In the genomic region with DNA sequence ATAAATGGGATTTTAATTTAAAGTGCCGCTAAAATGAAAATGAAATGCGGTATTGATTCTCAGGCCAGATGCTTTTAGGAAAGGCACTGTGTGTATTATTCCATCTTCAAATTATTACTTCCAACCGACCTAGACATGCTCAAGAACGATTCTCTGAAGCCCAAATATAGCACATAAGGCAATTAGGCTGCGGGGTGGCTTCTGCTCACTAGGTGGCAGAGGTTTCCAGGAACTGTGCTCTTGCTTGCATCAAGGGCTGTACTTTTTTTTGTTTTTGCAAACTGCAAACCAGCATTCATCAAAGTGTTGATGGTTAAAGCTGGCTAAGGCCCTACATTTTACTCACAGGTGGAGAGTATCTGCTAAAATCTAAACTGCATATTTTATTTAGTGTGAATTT, we compare ENCODE assay signal across 12 mouse cellular contexts.
A peak's percentile ranks its signal among the peaks of the same experiment; 100 is the strongest.
DNase-seq lines count a peak whose midpoint lies in the region; ATAC-seq and TF ChIP-seq lines count a peak whose summit lies in the region.
"Had no signal": no experiment of that assay in that cellular context is flagged by ENCODE, and none has a peak within 500 bp of the region (broad histone marks: within the 10 kb centered on the region; RNA-seq: fewer than 3 reads in every experiment).

No protein-coding gene starts in this region.

- H3K27me3 ChIP-seq in MEL (ENCODE audit: control insufficient read depth in 1 of 2, insufficient read depth in 2 of 2, low read length in 2 of 2): no peaks in the 10 kb centered on the region
- no peaks in the 10 kb centered on the region for H3K27me3 ChIP-seq in hindbrain, embryonic 16.5 days (replicated peaks; ENCODE audit: control insufficient read depth, insufficient read depth, low read length)
- H3K27me3 ChIP-seq: limb, embryonic 15.5 days had no signal

- 50% methylated on average over 5 of the region's 5 CpGs for WGBS in hindbrain, embryonic 16.5 days

- intact Hi-C loops in left cerebral cortex, adult 2 months (cut with DNase I): no loop called here
- intact Hi-C loops in left cerebral cortex, postnatal 36 days (cut with DNase I): no loop called here

- no peak for TF ChIP-seq POLR2A in MEL (IDR thresholded peaks at IDR 0.05; ENCODE audit: control insufficient read depth in 1 of 2, insufficient read depth in 1 of 2, low read depth in 1 of 2, low read length in 2 of 2, poor library complexity in 1 of 2)

- no peak overlapping the region for H3K4me3 ChIP-seq in left cerebral cortex, adult 2 months
- H3K4me3 ChIP-seq in MEL (ENCODE audit: control insufficient read depth in 1 of 2, insufficient read depth in 1 of 2, low read depth in 2 of 2, low read length in 2 of 2): no peak overlapping the region
- H3K4me3 ChIP-seq in hindbrain, embryonic 16.5 days (ENCODE audit: low read length): no peak overlapping the region
- H3K4me3 ChIP-seq: limb, embryonic 15.5 days; midbrain, embryonic 10.5 days had no signal

- DNase-seq in adrenal gland, postnatal 14 days: peak; percentile 10
- DNase-seq in adrenal gland, postnatal 36 days: no peak
- DNase-seq in left cerebral cortex, adult 2 months (ENCODE audit: extremely low spot score in 1 of 2, low spot score in 2 of 2): peak in 1 of 2 experiments; percentile 20
- no peak for DNase-seq in left cerebral cortex, postnatal 36 days (ENCODE audit: low spot score in 2 of 2)
- peak; percentile 18 for DNase-seq in MEL (ENCODE audit: low read depth, low spot score)
- DNase-seq in gastrocnemius, postnatal 25 days: no peak
- DNase-seq: cerebellum, postnatal 36 days; kidney, adult 11 months had no signal

- no peaks in the 10 kb centered on the region for H3K4me1 ChIP-seq in MEL (ENCODE audit: control insufficient read depth in 1 of 2, insufficient read depth in 2 of 2, low read length in 2 of 2)
- H3K4me1 ChIP-seq in hindbrain, embryonic 16.5 days (ENCODE audit: control insufficient read depth, insufficient read depth, low read depth, low read length): no peaks in the 10 kb centered on the region
- H3K4me1 ChIP-seq: limb, embryonic 15.5 days; midbrain, embryonic 10.5 days had no signal

- H3K4me2 ChIP-seq in hindbrain, embryonic 16.5 days (ENCODE audit: low read length): no peak overlapping the region
- H3K4me2 ChIP-seq: limb, embryonic 15.5 days had no signal

- H3K27ac ChIP-seq in left cerebral cortex, adult 2 months: no peak overlapping the region
- H3K27ac ChIP-seq in MEL (ENCODE audit: control insufficient read depth, low read depth, low read length): no peak overlapping the region
- no peak overlapping the region for H3K27ac ChIP-seq in hindbrain, embryonic 16.5 days (ENCODE audit: low read depth, low read length)
- H3K27ac ChIP-seq: limb, embryonic 15.5 days; midbrain, embryonic 10.5 days had no signal

- ATAC-seq in hindbrain, embryonic 16.5 days: peak; percentile 56; the same call in 1 of the 2 replicates
- ATAC-seq in CD4-positive, CD25-positive, alpha-beta regulatory T cell, adult 4 months: no peak

- no peaks in the 10 kb centered on the region for H3K9me3 ChIP-seq in MEL (replicated peaks; ENCODE audit: insufficient read depth, low read length)
- H3K9me3 ChIP-seq in hindbrain, embryonic 16.5 days (ENCODE audit: control insufficient read depth, low read length): no peaks in the 10 kb centered on the region
- H3K9me3 ChIP-seq: limb, embryonic 15.5 days; midbrain, embryonic 10.5 days had no signal

- no peaks in the 10 kb centered on the region for H3K36me3 ChIP-seq in MEL (ENCODE audit: control insufficient read depth in 1 of 2, insufficient read depth in 2 of 2, low read length in 2 of 2)
- H3K36me3 ChIP-seq in hindbrain, embryonic 16.5 days (ENCODE audit: control insufficient read depth, insufficient read depth, low read length): no peaks in the 10 kb centered on the region
- H3K36me3 ChIP-seq: limb, embryonic 15.5 days; midbrain, embryonic 10.5 days had no signal

- no peak overlapping the region for H3K9ac ChIP-seq in MEL (ENCODE audit: control insufficient read depth, low read depth, low read length, poor library complexity, severe bottlenecking)
- H3K9ac ChIP-seq in hindbrain, embryonic 16.5 days (ENCODE audit: low read depth, low read length): no peak overlapping the region
- H3K9ac ChIP-seq: limb, embryonic 15.5 days had no signal

- no peak for TF ChIP-seq EP300 in MEL (IDR thresholded peaks at IDR 0.05; ENCODE audit: low read depth in 1 of 2, low read length in 2 of 2)

- peak; percentile 8; the same call in 1 of the 2 replicates for TF ChIP-seq RAD21 in MEL (IDR thresholded peaks at IDR 0.05; ENCODE audit: low read depth, low read length)

- TF ChIP-seq CTCF in left cerebral cortex, adult 2 months (IDR thresholded peaks at IDR 0.05): peak; percentile 45
- TF ChIP-seq CTCF in MEL (IDR thresholded peaks at IDR 0.05 in 2 of 3, conservative IDR thresholded peaks at IDR 0.05 in 1 of 3; ENCODE audit: control insufficient read depth in 1 of 3, insufficient read depth in 1 of 3, low read depth in 2 of 3, low read length in 3 of 3, poor library complexity in 1 of 3, severe bottlenecking in 1 of 3): peak in 2 of 3 experiments; percentile 20 to 34; a peak in 3 of 6 replicates

- no peaks in the 10 kb centered on the region for H3K79me2 ChIP-seq in MEL (ENCODE audit: control insufficient read depth, insufficient read depth, low read length, poor library complexity)

TF ChIP-seq in MEL, 35 proteins besides CTCF, POLR2A, EP300 and RAD21:
- TF ChIP-seq ZC3H11A (IDR thresholded peaks at IDR 0.05; ENCODE audit: low read depth, low read length): no peak
- TF ChIP-seq ZNF384 (IDR thresholded peaks at IDR 0.05; ENCODE audit: low read depth, low read length): peak; percentile 52; the same call in 1 of the 2 replicates
- TF ChIP-seq MAFK (IDR thresholded peaks at IDR 0.05; ENCODE audit: borderline replicate concordance, low read depth, low read length): no peak
- no peak for TF ChIP-seq MEF2A (IDR thresholded peaks at IDR 0.05; ENCODE audit: extremely low read depth, insufficient replicate concordance, low read depth, low read length, poor library complexity, severe bottlenecking)
- TF ChIP-seq SMC3 (IDR thresholded peaks at IDR 0.05; ENCODE audit: low read depth, low read length): peak; percentile 32
- TF ChIP-seq TBP (IDR thresholded peaks at IDR 0.05; ENCODE audit: low read depth, low read length): no peak
- no peak for TF ChIP-seq NELFE (IDR thresholded peaks at IDR 0.05; ENCODE audit: low read depth, low read length)
- TF ChIP-seq CHD1 (IDR thresholded peaks at IDR 0.05; ENCODE audit: low read depth, low read length): no peak
- no peak for TF ChIP-seq UBTF (IDR thresholded peaks at IDR 0.05; ENCODE audit: borderline replicate concordance, insufficient read depth, low read depth, low read length)
- no peak for TF ChIP-seq POLR2AphosphoS5 (IDR thresholded peaks at IDR 0.05; ENCODE audit: borderline replicate concordance, low read depth, low read length)
- no peak for TF ChIP-seq GATA1 (IDR thresholded peaks at IDR 0.05; ENCODE audit: low read depth, low read length)
- TF ChIP-seq MYB (IDR thresholded peaks at IDR 0.05; ENCODE audit: low read depth, low read length): no peak
- TF ChIP-seq NRF1 (IDR thresholded peaks at IDR 0.05; ENCODE audit: insufficient read depth, low read depth, low read length, poor library complexity, severe bottlenecking): no peak
- TF ChIP-seq KAT2A (conservative IDR thresholded peaks at IDR 0.05; ENCODE audit: low read depth, low read length): no peak

Comparison
In these comparisons a context has a peak if more than half of its experiments do, and no peak if none do; other contexts are left out.
1. DNase-seq: peak in adrenal gland, postnatal 14 days (single experiment) and MEL (single experiment); none in adrenal gland, postnatal 36 days (0 of 2), left cerebral cortex, postnatal 36 days (0 of 2) and gastrocnemius, postnatal 25 days (single experiment).